Mouse (Mus musculus) heart, adult 9 months (tissue): ENCODE results near the gene Slc28a3.

Source experiments
- DNase-seq, 2 experiments: peaks; one replicate each; pipeline ENCODE4 v3.0.0; 2022; ENCODE audit warnings: low spot score in 2 of 2

Gene Slc28a3

GRCm38 (mm10) chr13:58560497-58561138 is 50.1 kb downstream of the Slc28a3 start:
- no peak for DNase-seq

DNA sequence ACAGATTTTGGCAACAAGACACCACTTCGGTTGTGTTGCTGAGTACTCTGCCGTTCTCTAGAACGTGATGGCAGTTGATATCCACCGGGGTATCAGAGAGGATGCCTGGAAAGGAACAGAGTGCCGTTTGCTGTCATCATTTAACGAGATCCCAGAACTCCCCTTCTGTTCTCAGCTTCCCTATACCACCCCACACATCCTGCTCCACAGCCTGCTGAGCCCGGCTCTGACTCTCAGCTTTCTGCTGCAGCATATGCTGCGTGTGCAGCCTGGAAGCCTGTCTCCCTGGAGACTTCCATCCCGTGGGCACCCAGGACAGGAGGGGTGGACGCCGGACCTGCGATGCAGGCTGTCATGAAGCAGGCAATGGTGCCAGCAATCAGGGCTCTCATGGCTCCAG is 52.5 kb downstream of the Slc28a3 start:
- DNase-seq: no peak

GRCm38 (mm10) chr13:58556018-58556417 is 54.7 kb downstream of the Slc28a3 start:
- DNase-seq: no peak

DNA sequence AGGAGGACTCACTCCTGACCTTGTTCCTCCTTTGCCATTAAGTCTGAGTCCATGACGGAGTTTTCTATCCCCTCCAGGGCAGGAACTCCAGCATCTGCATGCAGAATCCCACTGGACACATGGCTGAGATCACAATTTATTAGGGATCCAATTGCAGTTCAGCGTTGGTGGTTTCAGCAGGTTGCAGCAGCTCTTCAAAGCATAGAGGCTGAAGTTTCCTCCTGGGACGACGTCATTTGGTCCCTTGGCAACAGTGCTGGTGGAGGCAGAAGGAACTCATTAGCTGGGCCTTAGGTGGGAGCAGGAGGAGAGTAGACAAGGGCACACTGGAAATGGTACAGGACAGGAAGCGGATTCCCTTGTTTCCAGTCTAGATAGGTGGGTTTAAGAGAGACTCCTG is 55.1 kb downstream of the Slc28a3 start:
- no peak for DNase-seq

GRCm38 (mm10) chr13:58551924-58552323 is 58.8 kb downstream of the Slc28a3 start:
- no peak for DNase-seq

GRCm38 (mm10) chr13:58547570-58547969 is 63.1 kb downstream of the Slc28a3 start:
- DNase-seq: no peak

DNA sequence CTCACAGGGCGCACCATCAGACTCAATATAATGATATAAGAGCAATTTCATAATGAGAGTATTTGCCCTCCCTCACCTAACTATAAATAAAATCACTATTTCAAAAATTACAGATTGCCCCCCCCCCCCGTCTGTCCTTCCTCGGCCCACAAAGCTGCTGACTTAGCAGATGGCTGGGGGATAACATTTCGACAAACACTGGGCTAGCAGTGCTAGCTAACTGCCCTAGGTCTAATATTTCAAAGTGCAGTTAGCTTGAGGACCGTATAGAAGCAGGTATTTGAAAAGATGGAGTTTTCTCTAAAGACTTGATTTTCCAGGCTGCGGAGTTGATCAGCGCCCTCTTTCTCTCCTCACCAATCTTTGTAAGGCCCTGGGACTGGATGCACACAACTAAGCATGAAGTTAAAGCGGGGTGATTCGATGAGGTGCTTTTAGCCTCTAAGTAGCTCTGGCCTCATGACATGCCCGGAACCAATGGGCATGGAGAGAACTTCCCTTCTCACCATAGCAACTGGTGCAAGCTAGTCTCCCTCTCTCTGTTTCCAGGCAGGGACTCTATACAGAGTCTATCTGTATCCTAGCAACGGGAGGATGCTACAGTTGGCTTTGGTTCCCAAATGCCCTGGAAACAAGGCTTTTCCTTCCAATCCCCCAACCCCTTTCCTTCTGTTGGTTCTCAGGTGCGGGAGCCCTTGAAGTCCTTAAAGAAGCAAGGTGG is 66.8 kb downstream of the Slc28a3 start:
- no peak for DNase-seq

DNA sequence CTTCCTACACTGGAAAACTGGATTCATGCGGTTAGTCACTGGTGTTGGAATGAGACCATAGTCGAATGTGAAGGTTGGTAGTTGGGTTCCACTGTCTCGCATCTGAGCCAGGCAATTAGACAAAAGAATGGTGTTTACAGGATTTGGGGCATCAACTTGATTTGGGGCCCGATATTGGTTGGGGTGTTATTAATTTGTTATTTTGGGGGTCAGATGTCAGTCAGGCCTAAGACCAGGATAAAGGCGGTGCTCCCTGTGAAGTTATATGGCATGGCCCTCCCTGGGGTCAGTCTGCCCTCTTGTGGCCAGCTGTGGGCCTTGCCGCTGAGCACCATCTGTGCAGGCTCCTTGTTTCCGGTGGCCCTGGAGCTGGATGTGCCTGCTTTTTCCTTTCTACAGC is 67.6 kb downstream of the Slc28a3 start:
- peak; percentile 41 to 62 for DNase-seq

- DNase-seq: no peak
These were observed 68.1 kb downstream of the Slc28a3 start for GRCm38 (mm10) chr13:58542601-58543041.

- DNase-seq: no peak
These were observed 68.5 kb downstream of the Slc28a3 start for GRCm38 (mm10) chr13:58542167-58542566.

- no peak for DNase-seq
These were observed 69.1 kb downstream of the Slc28a3 start for GRCm38 (mm10) chr13:58541620-58542019.

- no peak for DNase-seq
These were observed 71.7 kb downstream of the Slc28a3 start for GRCm38 (mm10) chr13:58538966-58539365.

GRCm38 (mm10) chr13:58538366-58538765 is 72.3 kb downstream of the Slc28a3 start:
- DNase-seq: no peak

GRCm38 (mm10) chr13:58537916-58538233 is 72.8 kb downstream of the Slc28a3 start:
- DNase-seq: no peak

GRCm38 (mm10) chr13:58537232-58537915 is 73.3 kb downstream of the Slc28a3 start:
- DNase-seq: no peak

DNA sequence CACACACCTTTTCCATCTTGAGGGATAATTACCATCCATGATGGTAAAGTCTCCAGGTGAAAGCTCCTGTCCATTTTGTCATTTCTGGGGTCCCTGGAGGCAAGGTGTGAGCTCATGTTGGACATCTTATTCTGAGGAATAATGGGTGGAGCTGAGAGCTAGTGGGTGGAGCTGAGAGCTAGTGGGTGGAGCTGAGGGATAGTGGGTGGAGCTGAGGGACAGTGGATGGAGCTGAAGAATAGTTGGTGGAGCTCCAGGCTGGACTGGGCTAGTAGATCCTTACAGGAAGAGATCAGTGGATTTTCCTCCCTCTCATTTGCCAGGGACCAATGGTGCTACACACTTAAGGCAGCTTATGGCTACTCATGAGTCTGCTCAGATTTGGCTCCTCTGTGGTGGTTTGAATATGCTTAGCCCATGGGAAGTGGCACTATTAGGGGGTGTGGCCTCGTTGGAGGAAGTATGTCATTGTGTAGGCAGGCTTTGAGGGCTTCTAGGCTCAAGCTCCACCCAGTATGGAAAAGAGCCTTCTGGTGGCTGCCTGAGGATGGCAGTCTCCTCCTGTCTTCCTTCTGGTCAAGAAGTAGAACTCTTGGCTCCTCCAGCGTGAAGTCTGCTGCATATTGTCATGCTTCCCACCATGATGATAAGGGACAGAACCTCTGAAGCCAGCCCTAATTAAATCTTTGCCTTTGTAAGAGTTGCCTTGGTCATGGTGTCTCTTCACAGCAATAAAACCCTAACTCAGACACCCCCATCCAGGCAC is 74.0 kb downstream of the Slc28a3 start:
- no peak for DNase-seq

GRCm38 (mm10) chr13:58535321-58535720 is 75.4 kb downstream of the Slc28a3 start:
- DNase-seq: no peak

- no peak for DNase-seq
These were observed 75.8 kb downstream of the Slc28a3 start for GRCm38 (mm10) chr13:58534861-58535260.

- DNase-seq: no peak
These were observed 76.3 kb downstream of the Slc28a3 start for GRCm38 (mm10) chr13:58534216-58534841.

DNA sequence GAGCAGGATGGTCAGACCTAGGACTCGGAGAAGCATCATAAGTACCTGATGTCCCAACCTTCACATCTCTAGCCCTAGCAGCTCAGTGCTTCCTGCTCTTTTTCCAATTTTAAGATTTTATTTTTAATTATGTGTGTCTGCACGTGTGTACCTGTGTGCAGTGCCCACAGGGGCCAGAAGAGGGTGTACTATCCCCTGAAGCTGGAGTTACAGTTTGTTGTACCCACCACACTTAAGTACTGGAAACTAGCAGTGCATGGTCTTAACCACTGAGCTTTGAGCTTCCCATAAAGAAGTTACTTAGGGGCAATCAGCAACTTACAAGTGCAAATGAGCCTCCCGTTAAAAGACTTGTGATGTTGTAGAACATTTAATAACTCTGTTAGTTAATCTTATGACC is 86.1 kb downstream of the Slc28a3 start:
- no peak for DNase-seq

DNA sequence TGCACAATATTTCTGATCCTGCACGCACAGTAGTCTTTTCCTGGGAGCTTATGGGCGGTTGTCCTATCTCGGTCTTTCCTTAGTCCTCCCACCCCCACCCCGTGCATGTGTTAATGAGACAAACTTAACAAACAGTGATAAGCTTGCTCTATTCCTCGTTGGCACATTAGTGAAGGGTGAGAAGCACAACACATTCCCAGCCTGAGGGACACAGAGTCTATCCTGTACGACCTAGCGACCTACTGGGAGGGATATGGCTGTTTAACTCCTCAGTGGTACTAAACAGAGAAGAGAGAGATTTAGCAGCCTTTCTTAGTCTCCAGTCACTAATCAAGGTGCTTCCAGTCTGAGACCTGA is 86.9 kb downstream of the Slc28a3 start:
- DNase-seq: no peak
